ENCODE assay signal across 22 mouse cellular contexts in the genomic region with DNA sequence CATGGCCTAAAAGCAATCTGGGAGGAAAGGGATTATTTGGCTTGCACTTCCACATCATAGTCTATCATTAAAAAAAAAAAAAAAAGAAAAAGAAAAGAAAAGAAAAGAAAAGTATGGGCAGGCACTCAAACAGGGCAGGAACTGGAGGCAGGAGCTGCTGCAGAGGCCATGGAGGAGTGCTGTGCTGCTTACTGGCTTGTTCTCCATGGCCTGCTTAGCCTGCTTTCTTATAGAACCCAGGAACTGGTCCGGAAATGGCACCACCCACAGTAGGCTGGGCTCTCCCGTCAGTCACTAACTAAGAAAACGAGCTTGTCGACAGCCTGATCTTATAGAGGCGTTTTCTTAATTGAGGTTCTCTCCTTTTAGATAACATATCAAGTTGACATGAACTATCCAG. TPM values are rescaled to one million over a fixed set of nuclear protein-coding genes. Genes with fewer than 3 reads are reported as not detected.
DNase-seq lines count a peak whose midpoint lies in the region; TF ChIP-seq lines count a peak whose summit lies in the region.
"Had no signal": no experiment of that assay in that cellular context is flagged by ENCODE, and none has a peak within 500 bp of the region (broad histone marks: within the 10 kb centered on the region; RNA-seq: fewer than 3 reads in every experiment).

No protein-coding gene starts in this region.

- peak overlapping the region; percentile 61 for H3K9ac ChIP-seq in MEL (ENCODE audit: control insufficient read depth, low read depth, low read length, poor library complexity, severe bottlenecking)
- H3K9ac ChIP-seq in heart, adult 2 months (ENCODE audit: low read depth, low read length), result no peak overlapping the region

- 68% methylated on average over 5 of the region's 5 CpGs for WGBS in heart, adult 2 months

- TF ChIP-seq EP300 in MEL (IDR thresholded peaks at IDR 0.05; ENCODE audit: low read depth in 1 of 2, low read length in 2 of 2), result no peak
- no peak for TF ChIP-seq EP300 in heart, adult 2 months (IDR thresholded peaks at IDR 0.05; ENCODE audit: insufficient read depth, low read depth, low read length)

- peak overlapping the region; percentile 45 to 73 for H3K4me3 ChIP-seq in MEL (ENCODE audit: control insufficient read depth in 1 of 2, insufficient read depth in 1 of 2, low read depth in 2 of 2, low read length in 2 of 2)
- no peak overlapping the region for H3K4me3 ChIP-seq in heart, adult 2 months

- H3K79me2 ChIP-seq in MEL (ENCODE audit: control insufficient read depth, insufficient read depth, low read length, poor library complexity), result peaks cover 17% of the 10 kb centered on the region
- no peaks in the 10 kb centered on the region for H3K79me2 ChIP-seq in heart, adult 2 months (replicated peaks; ENCODE audit: control insufficient read depth, insufficient read depth, low read length)

- DNase-seq in MEL (ENCODE audit: low read depth, low spot score) (peak; percentile 76), MEL-GATA-1-ER (ENCODE audit: extremely low read depth, low read depth) (peak; percentile 33), MN1 (ENCODE audit: low spot score) (peak; percentile 2)
- DNase-seq in adrenal gland, adult 18-20 months (ENCODE audit: low spot score in 2 of 2), result no peak
- no peak for DNase-seq in heart, adult 2 months
- no peak for DNase-seq in embryo, embryonic 11 days
- DNase-seq: adrenal gland, adult 2 months; adrenal gland, adult 8-10 months; adrenal gland, postnatal 10 days; adrenal gland, postnatal 14 days; adrenal gland, postnatal 25 days; adrenal gland, postnatal 36 days; B cell, adult 2 months; cerebellum, adult 11 months; cerebellum, adult 11-12 months; cerebellum, adult 18-20 months; cerebellum, adult 2 months; cerebellum, adult 8-10 months; cerebellum, adult 9-10 months; cerebellum, adult 9-11 months had no signal

- peaks cover 8 to 11% of the 10 kb centered on the region in 2 experiments; a peak in 3 of 4 replicates for H3K4me1 ChIP-seq in MEL (ENCODE audit: control insufficient read depth in 1 of 2, insufficient read depth in 2 of 2, low read length in 2 of 2)
- peaks cover 4% of the 10 kb centered on the region for H3K4me1 ChIP-seq in heart, adult 2 months (ENCODE audit: control insufficient read depth, insufficient read depth, low read length)

- TF ChIP-seq POLR2A in MEL (IDR thresholded peaks at IDR 0.05; ENCODE audit: control insufficient read depth in 1 of 2, insufficient read depth in 1 of 2, low read depth in 1 of 2, low read length in 2 of 2, poor library complexity in 1 of 2), result peak in 1 of 2 experiments; percentile 55; a peak in 1 of 4 replicates
- no peak for TF ChIP-seq POLR2A in heart, adult 2 months (IDR thresholded peaks at IDR 0.05; ENCODE audit: insufficient read depth, low read depth, low read length)

- no peak for TF ChIP-seq CTCF in MEL (IDR thresholded peaks at IDR 0.05 in 2 of 3, conservative IDR thresholded peaks at IDR 0.05 in 1 of 3; ENCODE audit: control insufficient read depth in 1 of 3, insufficient read depth in 1 of 3, low read depth in 2 of 3, low read length in 3 of 3, poor library complexity in 1 of 3, severe bottlenecking in 1 of 3)
- TF ChIP-seq CTCF in heart, adult 2 months (IDR thresholded peaks at IDR 0.05), result no peak

- intact Hi-C loops in heart, adult 2 months (cut with DNase I), result loop anchor here (5.0 to 10.0 kb wide), 3 partner anchors 220 to 363 kb away; a partner anchor contains a TSS

- TF ChIP-seq RAD21 in MEL (IDR thresholded peaks at IDR 0.05; ENCODE audit: low read depth, low read length), result no peak

- no peaks in the 10 kb centered on the region for H3K27me3 ChIP-seq in MEL (ENCODE audit: control insufficient read depth in 1 of 2, insufficient read depth in 2 of 2, low read length in 2 of 2)
- H3K27me3 ChIP-seq in heart, adult 2 months (ENCODE audit: control insufficient read depth, insufficient read depth, low read length), result no peaks in the 10 kb centered on the region
- H3K27me3 ChIP-seq: Patski had no signal

- H3K27ac ChIP-seq in MEL (ENCODE audit: control insufficient read depth, low read depth, low read length), result peak overlapping the region; percentile 16; the same call in 1 of the 2 replicates
- no peak overlapping the region for H3K27ac ChIP-seq in heart, adult 2 months

- no peaks in the 10 kb centered on the region for H3K9me3 ChIP-seq in MEL (replicated peaks; ENCODE audit: insufficient read depth, low read length)
- H3K9me3 ChIP-seq: G1E had no signal

- peaks cover 0 to 12% of the 10 kb centered on the region in 2 experiments; a peak in 2 of 4 replicates for H3K36me3 ChIP-seq in MEL (ENCODE audit: control insufficient read depth in 1 of 2, insufficient read depth in 2 of 2, low read length in 2 of 2)
- H3K36me3 ChIP-seq in heart, adult 2 months (ENCODE audit: control insufficient read depth, insufficient read depth, low read length), result no peaks in the 10 kb centered on the region

TF ChIP-seq in MEL, 35 proteins besides CTCF, POLR2A, EP300 and RAD21:
- TF ChIP-seq KAT2A (conservative IDR thresholded peaks at IDR 0.05; ENCODE audit: low read depth, low read length), result no peak
- peak; percentile 52 for TF ChIP-seq ETS1 (IDR thresholded peaks at IDR 0.05; ENCODE audit: low read depth, low read length)
- 0 out of 2 replicates have a peak, but pooled peaks have one; percentile 35 for TF ChIP-seq TCF12 (IDR thresholded peaks at IDR 0.05; ENCODE audit: low read depth, low read length)
- peak; percentile 92 for TF ChIP-seq ZNF384 (IDR thresholded peaks at IDR 0.05; ENCODE audit: low read depth, low read length)
- peak; percentile 59 for TF ChIP-seq TBP (IDR thresholded peaks at IDR 0.05; ENCODE audit: low read depth, low read length)
- peak; percentile 53; the same call in 1 of the 2 replicates for TF ChIP-seq ELF1 (IDR thresholded peaks at IDR 0.05; ENCODE audit: low read depth, low read length)
- no peak for TF ChIP-seq CHD1 (IDR thresholded peaks at IDR 0.05; ENCODE audit: low read depth, low read length)
- no peak for TF ChIP-seq UBTF (IDR thresholded peaks at IDR 0.05; ENCODE audit: borderline replicate concordance, insufficient read depth, low read depth, low read length)
- TF ChIP-seq E2F4 (IDR thresholded peaks at IDR 0.05; ENCODE audit: borderline replicate concordance, low read depth, low read length), result no peak
- no peak for TF ChIP-seq TAL1 (IDR thresholded peaks at IDR 0.05; ENCODE audit: low read length)
- no peak for TF ChIP-seq JUND (IDR thresholded peaks at IDR 0.05; ENCODE audit: low read depth, low read length)
- TF ChIP-seq HCFC1 (IDR thresholded peaks at IDR 0.05; ENCODE audit: low read depth, low read length), result peak; percentile 41; the same call in 1 of the 2 replicates
- TF ChIP-seq NELFE (IDR thresholded peaks at IDR 0.05; ENCODE audit: low read depth, low read length), result 0 out of 2 replicates have a peak, but pooled peaks have one; percentile 50
- TF ChIP-seq ZKSCAN1 (IDR thresholded peaks at IDR 0.05; ENCODE audit: low read depth, low read length), result no peak
- no peak for TF ChIP-seq NRF1 (IDR thresholded peaks at IDR 0.05; ENCODE audit: insufficient read depth, low read depth, low read length, poor library complexity, severe bottlenecking)

RNA-seq across cellular contexts. Expression of a gene that starts 2.7 kb away (rescaled TPM):
- total RNA-seq in MEL (2012; rRNA removed), result 35.6 and 37.1 TPM in 2 replicates
- 10 to 100 TPM in 1 of 2 experiments, not detected in 1; 28.8 TPM for polyA plus RNA-seq in MEL (2012; ENCODE audit: insufficient read depth in 1 of 2, insufficient read length in 2 of 2, low read depth in 1 of 2, low replicate concordance in 2 of 2, missing spikeins in 1 of 2)
- total RNA-seq in adrenal gland, adult 18-20 months (2021), result 10 to 100 TPM; 24.6 to 24.9 TPM
- total RNA-seq in heart, adult 2 months (2021), result 10 to 100 TPM; 24.3 to 25.5 TPM
- 10.7 and 21.7 TPM in 2 replicates for polyA plus RNA-seq in heart, adult 2 months (2012; rRNA removed)

RNA-seq across cellular contexts. Expression of a gene that starts 32.7 kb away (rescaled TPM):
- not detected in 2 replicates for total RNA-seq in MEL (2012; rRNA removed)
- polyA plus RNA-seq in MEL (2012; ENCODE audit: insufficient read depth in 1 of 2, insufficient read length in 2 of 2, low read depth in 1 of 2, low replicate concordance in 2 of 2, missing spikeins in 1 of 2), result not detected
- under 1 TPM; 0.40 to 0.67 TPM for total RNA-seq in adrenal gland, adult 18-20 months (2021)
- total RNA-seq in heart, adult 2 months (2021), result 1 to 10 TPM in 1 of 2 experiments, under 1 TPM in 1; 0.99 to 2.7 TPM
- polyA plus RNA-seq in heart, adult 2 months (2012; rRNA removed), result 1.2 and 1.8 TPM in 2 replicates
- polyA plus RNA-seq: G1E had no signal

Comparison
In these comparisons a context has a peak if more than half of its experiments do, and no peak if none do; other contexts are left out.
1. DNase-seq: peak in MEL (single experiment), MEL-GATA-1-ER (single experiment) and MN1 (single experiment); none in adrenal gland, adult 18-20 months (0 of 2), heart, adult 2 months (0 of 2) and embryo, embryonic 11 days (single experiment).